Mouse (Mus musculus): ENCODE measurements around the gene Ly6g6c. TPM values are rescaled to one million over a fixed set of nuclear protein-coding genes. Genes with fewer than 3 reads are reported as not detected.

The Ly6g6c gene
- polyA plus RNA-seq, 1 experiment from 2014 or later = not detected

DNA sequence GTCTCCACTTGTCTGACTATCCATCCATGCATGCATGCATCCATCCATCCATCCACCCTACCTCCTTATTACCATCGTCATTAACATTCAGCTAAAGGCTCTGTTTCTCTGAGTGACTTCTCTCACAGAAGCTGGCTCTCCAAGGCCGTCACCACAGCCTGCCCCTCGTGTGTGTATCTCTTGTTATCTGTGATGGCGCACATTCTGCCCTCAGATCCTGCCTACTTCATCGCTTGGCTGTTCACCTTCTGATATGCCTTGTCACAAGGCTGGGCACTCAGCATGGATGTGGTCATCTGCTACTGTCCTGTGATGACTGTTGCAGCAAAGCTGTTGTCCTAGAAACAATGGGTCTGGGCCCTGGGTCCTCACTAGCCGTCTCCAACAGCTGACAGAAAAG, 39.6 kb downstream of the Ly6g6c start:
- WGBS = 71% methylated on average over 6 of the region's 6 CpGs
- no peaks in the 10 kb centered on the region for H3K9me3 ChIP-seq (ENCODE audit: control insufficient read depth, low read length)
- H3K4me3 ChIP-seq (replicated peaks; ENCODE audit: low read depth, low read length) = no peak overlapping the region
- no peaks in the 10 kb centered on the region for H3K27me3 ChIP-seq (ENCODE audit: control insufficient read depth, insufficient read depth, low read length)
- ATAC-seq (ENCODE audit: low FRiP score, low TSS enrichment) (no peak), DNase-seq (no peak)
- peaks cover 52% of the 10 kb centered on the region for H3K36me3 ChIP-seq (ENCODE audit: control insufficient read depth, insufficient read depth, low read length)
- no peak overlapping the region for H3K9ac ChIP-seq (replicated peaks; ENCODE audit: low read length)
- no peak overlapping the region for H3K27ac ChIP-seq (replicated peaks; ENCODE audit: low read depth, low read length)
- H3K4me1 ChIP-seq (ENCODE audit: control insufficient read depth, insufficient read depth, low read length) = 0 out of 2 replicates have a peak, but pooled peaks cover 3% of the 10 kb centered on the region
- no peak overlapping the region for H3K4me2 ChIP-seq (ENCODE audit: low read length)

DNA sequence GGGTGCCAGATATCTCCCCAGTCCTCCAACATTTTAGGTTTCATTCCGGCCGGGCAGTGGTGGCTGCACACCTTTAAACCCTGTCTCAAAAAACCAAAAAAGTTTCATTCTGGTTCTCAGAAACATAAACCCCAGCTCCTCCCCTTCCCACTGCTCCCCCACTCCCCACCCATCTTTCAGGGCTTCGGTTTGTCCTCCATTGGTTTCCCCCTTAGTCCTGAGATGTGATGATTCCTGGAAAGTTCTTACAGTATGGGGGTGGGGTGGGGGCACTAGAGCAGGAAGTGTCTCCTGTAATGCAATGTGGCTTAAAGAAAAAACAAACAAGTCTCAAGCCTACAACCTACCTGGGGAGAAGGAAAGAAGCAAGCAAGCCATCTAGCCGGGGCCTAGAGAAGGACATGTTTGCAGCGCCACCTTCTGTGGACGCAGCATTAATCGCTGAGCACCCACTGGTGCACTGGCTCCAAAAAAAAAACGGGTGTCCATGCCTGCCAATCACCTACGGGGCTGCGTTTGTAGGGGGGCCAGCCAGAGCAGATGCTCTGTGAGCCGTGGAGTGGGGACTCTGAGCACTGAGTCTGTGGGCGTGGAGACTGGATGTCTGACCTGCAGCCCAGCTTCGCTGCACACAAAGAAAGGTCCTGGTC, 40.7 kb downstream of the Ly6g6c start:
- H3K4me2 ChIP-seq (ENCODE audit: low read length) = peak overlapping the region; percentile 28
- no peaks in the 10 kb centered on the region for H3K27me3 ChIP-seq (ENCODE audit: control insufficient read depth, insufficient read depth, low read length)
- no peak overlapping the region for H3K4me3 ChIP-seq (replicated peaks; ENCODE audit: low read depth, low read length)
- no peaks in the 10 kb centered on the region for H3K9me3 ChIP-seq (ENCODE audit: control insufficient read depth, low read length)
- H3K27ac ChIP-seq (replicated peaks; ENCODE audit: low read depth, low read length) = no peak overlapping the region
- DNase-seq (peak; percentile 70), ATAC-seq (ENCODE audit: low FRiP score, low TSS enrichment) (no peak)
- peak overlapping the region; percentile 39; the same call in 1 of the 2 replicates for H3K9ac ChIP-seq (replicated peaks; ENCODE audit: low read length)
- H3K36me3 ChIP-seq (ENCODE audit: control insufficient read depth, insufficient read depth, low read length) = peaks cover 41% of the 10 kb centered on the region
- WGBS = 18% methylated on average over 13 of the region's 13 CpGs
- 0 out of 2 replicates have a peak, but pooled peaks cover 3% of the 10 kb centered on the region for H3K4me1 ChIP-seq (ENCODE audit: control insufficient read depth, insufficient read depth, low read length)

DNA sequence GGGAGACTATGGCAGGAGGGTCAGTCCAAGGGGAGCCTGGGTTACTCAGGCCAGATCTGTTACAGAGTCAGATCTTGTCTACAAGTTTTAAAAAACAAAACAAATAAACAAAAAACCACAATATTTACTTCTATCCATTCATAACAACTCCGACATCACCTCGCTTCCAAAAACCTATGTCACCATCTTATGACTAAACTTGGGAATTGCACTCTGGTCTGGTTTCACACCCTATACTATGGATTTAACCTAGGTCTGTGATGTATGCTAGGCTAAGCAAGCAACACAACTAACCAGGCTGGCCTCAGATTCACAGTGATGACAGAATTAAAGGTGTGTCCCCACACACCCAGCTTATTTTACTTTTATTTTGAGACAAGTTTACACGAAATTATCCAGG, 41.3 kb downstream of the Ly6g6c start:
- Histone ChIP-seq H3K36me3 (ENCODE audit: control insufficient read depth, insufficient read depth, low read length) (peaks cover 34% of the 10 kb centered on the region), H3K9ac (replicated peaks; ENCODE audit: low read length) (no peak overlapping the region), H3K4me2 (ENCODE audit: low read length) (peak overlapping the region; percentile 28), H3K27me3 (ENCODE audit: control insufficient read depth, insufficient read depth, low read length) (no peaks in the 10 kb centered on the region), H3K4me1 (ENCODE audit: control insufficient read depth, insufficient read depth, low read length) (0 out of 2 replicates have a peak, but pooled peaks cover 3% of the 10 kb centered on the region), H3K4me3 (replicated peaks; ENCODE audit: low read depth, low read length) (no peak overlapping the region), H3K9me3 (ENCODE audit: control insufficient read depth, low read length) (no peaks in the 10 kb centered on the region), H3K27ac (replicated peaks; ENCODE audit: low read depth, low read length) (no peak overlapping the region)
- DNase-seq (peak; percentile 39), ATAC-seq (ENCODE audit: low FRiP score, low TSS enrichment) (no peak)
- 66% methylated on average over 3 of the region's 3 CpGs for WGBS

- no peak within 1 kb of the TSS for H3K4me2 ChIP-seq (ENCODE audit: low read length)
- WGBS = 82% methylated on average over 6 of the region's 6 CpGs
- no peak within 1 kb of the TSS for H3K27ac ChIP-seq (replicated peaks; ENCODE audit: low read depth, low read length)
- H3K9ac ChIP-seq (replicated peaks; ENCODE audit: low read length) = no peak within 1 kb of the TSS
- H3K4me1 ChIP-seq (ENCODE audit: control insufficient read depth, insufficient read depth, low read length) = 0 out of 2 replicates have a peak, but pooled peaks cover 3% of the 10 kb centered on the region
- H3K4me3 ChIP-seq (replicated peaks; ENCODE audit: low read depth, low read length) = no peak within 1 kb of the TSS
- H3K27me3 ChIP-seq (ENCODE audit: control insufficient read depth, insufficient read depth, low read length) = no peaks in the 10 kb centered on the region
- no peaks in the 10 kb centered on the region for H3K9me3 ChIP-seq (ENCODE audit: control insufficient read depth, low read length)
- ATAC-seq (ENCODE audit: low FRiP score, low TSS enrichment) (no peak), DNase-seq (no peak)
- peaks cover 19% of the 10 kb centered on the region for H3K36me3 ChIP-seq (ENCODE audit: control insufficient read depth, insufficient read depth, low read length)
Observed at GRCm38 (mm10) chr17:35108097-35108496, 42.9 kb downstream of the Ly6g6c start, which contains the start of gene Ly6g5c. Ly6g5c (plus strand) TSS chr17:35108279.

DNA sequence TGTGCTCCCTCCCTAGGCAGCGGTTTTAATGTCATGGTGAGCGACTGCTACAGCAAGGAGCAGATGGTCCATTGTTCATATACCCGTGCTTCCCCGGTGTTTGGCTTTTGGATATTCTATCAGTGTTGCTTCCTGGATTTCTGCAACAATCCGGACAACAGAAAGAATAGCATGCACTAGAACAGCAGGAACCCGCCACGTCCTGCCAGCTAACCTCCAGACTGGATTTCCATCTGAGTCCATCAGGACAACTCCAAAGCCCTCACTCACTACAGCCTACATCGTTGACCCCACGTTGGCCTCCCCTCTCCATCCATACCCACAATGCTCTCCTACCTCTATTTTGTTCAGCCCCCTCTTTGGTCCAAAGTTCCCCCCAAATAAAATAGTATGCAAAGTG, 46.6 kb downstream of the Ly6g6c start:
- no peaks in the 10 kb centered on the region for H3K27me3 ChIP-seq (ENCODE audit: control insufficient read depth, insufficient read depth, low read length)
- DNase-seq (no peak), ATAC-seq (ENCODE audit: low FRiP score, low TSS enrichment) (no peak)
- H3K27ac ChIP-seq (replicated peaks; ENCODE audit: low read depth, low read length) = no peak overlapping the region
- H3K9me3 ChIP-seq (ENCODE audit: control insufficient read depth, low read length) = no peaks in the 10 kb centered on the region
- H3K4me1 ChIP-seq (ENCODE audit: control insufficient read depth, insufficient read depth, low read length) = no peaks in the 10 kb centered on the region
- no peak overlapping the region for H3K4me2 ChIP-seq (ENCODE audit: low read length)
- H3K9ac ChIP-seq (replicated peaks; ENCODE audit: low read length) = no peak overlapping the region
- no peak overlapping the region for H3K4me3 ChIP-seq (replicated peaks; ENCODE audit: low read depth, low read length)
- WGBS = 73% methylated on average over 9 of the region's 9 CpGs
- H3K36me3 ChIP-seq (ENCODE audit: control insufficient read depth, insufficient read depth, low read length) = peaks cover 30% of the 10 kb centered on the region

DNA sequence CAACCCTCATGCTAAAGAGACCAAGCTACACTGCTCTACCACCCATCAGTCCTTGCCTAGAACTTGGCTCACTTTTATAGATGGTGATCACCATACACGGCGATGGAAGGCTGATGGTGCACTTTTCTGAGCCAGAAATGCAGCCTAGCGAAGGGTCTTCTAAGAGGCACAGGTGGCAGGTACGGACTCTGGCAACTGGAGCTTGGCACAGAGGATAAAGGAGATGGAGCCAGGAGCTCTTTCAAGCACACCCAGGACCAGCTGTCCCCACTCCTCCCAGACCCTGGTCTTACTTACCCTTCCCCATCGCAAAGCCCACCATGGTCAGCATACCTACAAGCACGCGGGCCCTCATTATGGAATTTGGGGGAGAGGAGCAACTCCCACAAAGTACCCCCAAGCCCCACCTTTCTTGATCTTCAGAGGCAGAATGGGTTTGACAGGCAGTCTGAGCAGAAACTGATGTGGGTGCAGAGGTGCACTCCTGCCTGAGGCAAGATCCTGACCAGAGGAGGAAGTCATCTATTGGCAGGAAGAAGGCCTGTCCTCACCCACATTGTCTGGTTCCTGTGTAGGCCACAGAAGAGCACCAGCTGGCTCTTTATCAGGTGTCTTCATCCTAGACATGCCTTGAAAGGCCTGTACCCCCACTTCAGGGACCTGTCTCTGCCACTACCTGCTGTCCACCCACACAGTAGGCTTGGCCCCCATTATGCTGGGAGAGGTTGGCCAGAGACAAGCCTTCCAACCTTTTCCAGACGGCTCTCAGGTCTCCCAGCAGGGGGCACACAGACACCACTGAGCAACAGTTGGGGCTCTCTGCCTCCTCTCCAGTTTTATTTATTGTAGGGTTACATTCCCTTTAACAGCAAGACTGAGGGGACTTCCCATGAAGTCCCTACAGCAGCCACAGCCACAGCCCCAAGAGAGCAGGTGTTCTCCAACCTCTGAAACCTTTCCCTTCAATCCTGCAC, 50.1 kb downstream of the Ly6g6c start, which contains the start of gene Ly6g5b:
Ly6g5b (minus strand) TSS at position 383 of the 974 bp plus-strand sequence.
- 88% methylated on average over 8 of the region's 8 CpGs for WGBS
- DNase-seq (peak; percentile 21), ATAC-seq (ENCODE audit: low FRiP score, low TSS enrichment) (no peak)
- no peak within 1 kb of the TSS for H3K4me3 ChIP-seq (replicated peaks; ENCODE audit: low read depth, low read length)
- H3K27me3 ChIP-seq (ENCODE audit: control insufficient read depth, insufficient read depth, low read length) = no peaks in the 10 kb centered on the region
- no peaks in the 10 kb centered on the region for H3K9me3 ChIP-seq (ENCODE audit: control insufficient read depth, low read length)
- H3K9ac ChIP-seq (replicated peaks; ENCODE audit: low read length) = no peak within 1 kb of the TSS
- H3K27ac ChIP-seq (replicated peaks; ENCODE audit: low read depth, low read length) = no peak within 1 kb of the TSS
- H3K4me2 ChIP-seq (ENCODE audit: low read length) = no peak within 1 kb of the TSS
- peaks cover 3% of the 10 kb centered on the region for H3K4me1 ChIP-seq (ENCODE audit: control insufficient read depth, insufficient read depth, low read length)
- peaks cover 58% of the 10 kb centered on the region for H3K36me3 ChIP-seq (ENCODE audit: control insufficient read depth, insufficient read depth, low read length)

Other genes with a start within 250 kb of the Ly6g6c start
- 32.1 and 39.3 TPM in 2 replicates for gene Stk19, start 228.4 kb upstream of the Ly6g6c start, polyA plus RNA-seq (2014; fragmentation: Nextera tagmentation; extraction: Ambion mirVana)
- 66.6 and 68.6 TPM in 2 replicates for gene Dxo, start 228.4 kb upstream of the Ly6g6c start, polyA plus RNA-seq (2014; fragmentation: Nextera tagmentation; extraction: Ambion mirVana)
- gene Skiv2l, start 215.2 kb upstream of the Ly6g6c start, polyA plus RNA-seq (2014; fragmentation: Nextera tagmentation; extraction: Ambion mirVana) = 47.7 and 55.5 TPM in 2 replicates
- 75.5 and 85.3 TPM in 2 replicates for gene Nelfe, start 215.0 kb upstream of the Ly6g6c start, polyA plus RNA-seq (2014; fragmentation: Nextera tagmentation; extraction: Ambion mirVana)
- 1.8 and 3.0 TPM in 2 replicates for gene Cfb, start 202.9 kb upstream of the Ly6g6c start, polyA plus RNA-seq (2014; fragmentation: Nextera tagmentation; extraction: Ambion mirVana)
- 3.0 and 6.8 TPM in 2 replicates for gene Zbtb12, start 185.9 kb upstream of the Ly6g6c start, polyA plus RNA-seq (2014; fragmentation: Nextera tagmentation; extraction: Ambion mirVana)
- gene Gm20547, start 183.3 kb upstream of the Ly6g6c start, polyA plus RNA-seq (2014; fragmentation: Nextera tagmentation; extraction: Ambion mirVana) = not detected in 2 replicates
- gene C2, start 167.1 kb upstream of the Ly6g6c start, polyA plus RNA-seq (2014; fragmentation: Nextera tagmentation; extraction: Ambion mirVana) = 2.1 and 3.6 TPM in 2 replicates
- 91.6 and 97.0 TPM in 2 replicates for gene Ehmt2, start 166.9 kb upstream of the Ly6g6c start, polyA plus RNA-seq (2014; fragmentation: Nextera tagmentation; extraction: Ambion mirVana)
- not detected in 2 replicates for gene Slc44a4, start 150.9 kb upstream of the Ly6g6c start, polyA plus RNA-seq (2014; fragmentation: Nextera tagmentation; extraction: Ambion mirVana)
- gene Neu1, start 134.1 kb upstream of the Ly6g6c start, polyA plus RNA-seq (2014; fragmentation: Nextera tagmentation; extraction: Ambion mirVana) = 25.1 and 28.2 TPM in 2 replicates
- gene Hspa1b, start 106.2 kb upstream of the Ly6g6c start, polyA plus RNA-seq (2014; fragmentation: Nextera tagmentation; extraction: Ambion mirVana) = 0.17 and 0.53 TPM in 2 replicates
- 1.1 and 2.3 TPM in 2 replicates for gene Gm20481, start 95.5 kb upstream of the Ly6g6c start, polyA plus RNA-seq (2014; fragmentation: Nextera tagmentation; extraction: Ambion mirVana)
- gene Hspa1a, start 93.2 kb upstream of the Ly6g6c start, polyA plus RNA-seq (2014; fragmentation: Nextera tagmentation; extraction: Ambion mirVana) = 5.6 and 8.1 TPM in 2 replicates
- 1.6 and 2.3 TPM in 2 replicates for gene Hspa1l, start 92.7 kb upstream of the Ly6g6c start, polyA plus RNA-seq (2014; fragmentation: Nextera tagmentation; extraction: Ambion mirVana)
- gene Lsm2, start 83.5 kb upstream of the Ly6g6c start, polyA plus RNA-seq (2014; fragmentation: Nextera tagmentation; extraction: Ambion mirVana) = 103 and 110 TPM in 2 replicates
- 43.4 and 51.1 TPM in 2 replicates for gene Vars, start 64.4 kb upstream of the Ly6g6c start, polyA plus RNA-seq (2014; fragmentation: Nextera tagmentation; extraction: Ambion mirVana)
- 0.12 and 0.16 TPM in 2 replicates for gene Vwa7, start 48.8 kb upstream of the Ly6g6c start, polyA plus RNA-seq (2014; fragmentation: Nextera tagmentation; extraction: Ambion mirVana)
- gene Sapcd1, start 37.4 kb upstream of the Ly6g6c start, polyA plus RNA-seq (2014; fragmentation: Nextera tagmentation; extraction: Ambion mirVana) = 2.0 and 2.2 TPM in 2 replicates
- gene Msh5, start 18.6 kb upstream of the Ly6g6c start, polyA plus RNA-seq (2014; fragmentation: Nextera tagmentation; extraction: Ambion mirVana) = 2.1 and 2.8 TPM in 2 replicates
- gene Clic1, start 15.4 kb upstream of the Ly6g6c start, polyA plus RNA-seq (2014; fragmentation: Nextera tagmentation; extraction: Ambion mirVana) = 17.7 and 22.8 TPM in 2 replicates
- 375 and 392 TPM in 2 replicates for gene Ddah2, start 6.4 kb upstream of the Ly6g6c start, polyA plus RNA-seq (2014; fragmentation: Nextera tagmentation; extraction: Ambion mirVana)
- 0.11 and 0.21 TPM in 2 replicates for gene Mpig6b, start 796 bp downstream of the Ly6g6c start, polyA plus RNA-seq (2014; fragmentation: Nextera tagmentation; extraction: Ambion mirVana)
- gene Ly6g6e, start 11.5 kb downstream of the Ly6g6c start, polyA plus RNA-seq (2014; fragmentation: Nextera tagmentation; extraction: Ambion mirVana) = 0.62 TPM in 1 of 2 replicates, not detected in the other
- gene Ly6g6d, start 12.7 kb downstream of the Ly6g6c start, polyA plus RNA-seq (2014; fragmentation: Nextera tagmentation; extraction: Ambion mirVana) = 0.78 and 1.5 TPM in 2 replicates
- gene Ly6g6f, start 20.2 kb downstream of the Ly6g6c start, polyA plus RNA-seq (2014; fragmentation: Nextera tagmentation; extraction: Ambion mirVana) = not detected in 2 replicates
- 79.4 and 86.0 TPM in 2 replicates for gene Abhd16a, start 23.9 kb downstream of the Ly6g6c start, polyA plus RNA-seq (2014; fragmentation: Nextera tagmentation; extraction: Ambion mirVana)
- not detected in 2 replicates for gene Ly6g5c, start 42.9 kb downstream of the Ly6g6c start, polyA plus RNA-seq (2014; fragmentation: Nextera tagmentation; extraction: Ambion mirVana)
- 1.3 TPM in 2 replicates for gene Ly6g5b, start 50.0 kb downstream of the Ly6g6c start, polyA plus RNA-seq (2014; fragmentation: Nextera tagmentation; extraction: Ambion mirVana)
- 24.2 and 25.4 TPM in 2 replicates for gene Gpank1, start 56.1 kb downstream of the Ly6g6c start, polyA plus RNA-seq (2014; fragmentation: Nextera tagmentation; extraction: Ambion mirVana)
- gene Csnk2b, start 56.7 kb downstream of the Ly6g6c start, polyA plus RNA-seq (2014; fragmentation: Nextera tagmentation; extraction: Ambion mirVana) = 328 and 334 TPM in 2 replicates
- 6.0 and 6.8 TPM in 2 replicates for gene D17H6S53E, start 61.0 kb downstream of the Ly6g6c start, polyA plus RNA-seq (2014; fragmentation: Nextera tagmentation; extraction: Ambion mirVana)
- gene Apom, start 66.7 kb downstream of the Ly6g6c start, polyA plus RNA-seq (2014; fragmentation: Nextera tagmentation; extraction: Ambion mirVana) = 0.57 TPM in 1 of 2 replicates, not detected in the other
- 122 and 136 TPM in 2 replicates for gene Bag6, start 69.8 kb downstream of the Ly6g6c start, polyA plus RNA-seq (2014; fragmentation: Nextera tagmentation; extraction: Ambion mirVana)
- 191 and 194 TPM in 2 replicates for gene Prrc2a, start 99.5 kb downstream of the Ly6g6c start, polyA plus RNA-seq (2014; fragmentation: Nextera tagmentation; extraction: Ambion mirVana)
- gene Aif1, start 110.7 kb downstream of the Ly6g6c start, polyA plus RNA-seq (2014; fragmentation: Nextera tagmentation; extraction: Ambion mirVana) = 3.3 and 8.8 TPM in 2 replicates
- 3.8 and 9.0 TPM in 2 replicates for gene Lst1, start 123.1 kb downstream of the Ly6g6c start, polyA plus RNA-seq (2014; fragmentation: Nextera tagmentation; extraction: Ambion mirVana)
- gene Ltb, start 129.1 kb downstream of the Ly6g6c start, polyA plus RNA-seq (2014; fragmentation: Nextera tagmentation; extraction: Ambion mirVana) = 0.74 and 0.84 TPM in 2 replicates
- gene Tnf, start 136.6 kb downstream of the Ly6g6c start, polyA plus RNA-seq (2014; fragmentation: Nextera tagmentation; extraction: Ambion mirVana) = not detected in 2 replicates
- 0.20 and 0.73 TPM in 2 replicates for gene Lta, start 140.0 kb downstream of the Ly6g6c start, polyA plus RNA-seq (2014; fragmentation: Nextera tagmentation; extraction: Ambion mirVana)
- gene Gm16181, start 155.4 kb downstream of the Ly6g6c start, polyA plus RNA-seq (2014; fragmentation: Nextera tagmentation; extraction: Ambion mirVana) = not detected in 2 replicates
- gene Atp6v1g2, start 168.3 kb downstream of the Ly6g6c start, polyA plus RNA-seq (2014; fragmentation: Nextera tagmentation; extraction: Ambion mirVana) = 78.1 and 99.0 TPM in 2 replicates
- 3.8 and 7.3 TPM in 2 replicates for gene Nfkbil1, start 170.4 kb downstream of the Ly6g6c start, polyA plus RNA-seq (2014; fragmentation: Nextera tagmentation; extraction: Ambion mirVana)
- gene Ddx39b, start 176.4 kb downstream of the Ly6g6c start, polyA plus RNA-seq (2014; fragmentation: Nextera tagmentation; extraction: Ambion mirVana) = 386 and 390 TPM in 2 replicates
- gene H2-D1, start 197.3 kb downstream of the Ly6g6c start, polyA plus RNA-seq (2014; fragmentation: Nextera tagmentation; extraction: Ambion mirVana) = 68.5 and 74.3 TPM in 2 replicates